Mouse (Mus musculus) cerebellum, adult 2 months (tissue): Measurements from ENCODE around the gene Lmtk2. TPM values are rescaled to one million over a fixed set of nuclear protein-coding genes. Genes with fewer than 3 reads are reported as not detected.

Experiments
- DNase-seq, 2 experiments: peaks; one replicate each; pipeline ENCODE4 v3.0.0; 2021
- H3K27ac ChIP-seq: fragments of 200-500 bp; 2 replicates; pipeline ENCODE4 v1.5.1; 2012; ENCODE audit warnings: low read length, control low read depth, inconsistent platforms; ENCODE audit not compliant: insufficient read depth
- H3K27me3 ChIP-seq: fragments of 200-500 bp; 2 replicates; pipeline ENCODE4 v1.6.1; 2012; ENCODE audit warnings: inconsistent platforms, mild to moderate bottlenecking, low read length, moderate library complexity; ENCODE audit not compliant: control insufficient read depth, insufficient read depth
- H3K4me1 ChIP-seq: fragments of 200-500 bp; 2 replicates; pipeline ENCODE4 v1.6.1; 2011; ENCODE audit warnings: low read length; ENCODE audit not compliant: control insufficient read depth, insufficient read depth
- H3K4me3 ChIP-seq: fragments of 200-500 bp; replicated peaks from 2 replicates; pipeline ENCODE3; 2011; ENCODE audit warnings: mild to moderate bottlenecking, low read depth, low read length, control low read depth; ENCODE audit not compliant: insufficient read depth
- CTCF ChIP-seq: fragments of 200-500 bp; IDR thresholded peaks from 2 replicates; pipeline ENCODE4 v1.5.1; 2011; ENCODE audit warnings: low read depth, mild to moderate bottlenecking, control low read depth, low read length, moderate library complexity, borderline replicate concordance; ENCODE audit not compliant: insufficient read depth
- POLR2A ChIP-seq: fragments of 200-500 bp; IDR thresholded peaks from 2 replicates; pipeline ENCODE4 v1.6.1; 2011; ENCODE audit warnings: low read length, control low read depth, borderline replicate concordance; ENCODE audit not compliant: insufficient read depth
- WGBS: fragments of 180-500 bp; shearing (Covaris S2); methylation state at CpG from one replicate; pipeline ENCODE4 v1.1.7; 2018; 5-methylcytosine and 5-hydroxymethylcytosine counted together
- polyA plus RNA-seq: library from polyadenylated mRNA; depleted of rRNA; stranded (reverse); fragments of >200 nt; gene quantifications from 2 replicates; pipeline ENCODE4 v1.2.3, GENCODE M21; 2012

Gene Lmtk2
- polyA plus RNA-seq, 1 experiment = 38.8 TPM

DNA sequence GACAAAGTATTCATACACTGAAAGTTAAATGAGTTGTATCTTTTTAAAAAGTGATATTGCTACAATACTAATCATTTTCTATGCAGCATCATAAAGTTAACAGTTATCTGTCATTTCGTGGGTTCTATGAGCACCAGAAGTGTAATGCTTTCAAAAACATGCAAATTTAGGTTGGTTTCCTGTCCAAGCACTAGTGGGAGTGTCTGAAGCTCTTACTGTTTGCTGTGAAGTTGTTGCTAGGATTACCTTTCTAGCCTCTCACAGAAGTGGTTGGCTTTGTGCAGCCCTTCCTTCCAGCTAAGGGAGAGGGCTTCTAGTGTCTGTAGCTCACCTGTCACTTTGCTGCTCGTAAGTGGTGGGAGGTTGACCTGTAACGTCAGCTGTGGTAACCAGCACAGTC, 65.5 kb downstream of the Lmtk2 start:
- H3K27me3 ChIP-seq = no peaks in the 10 kb centered on the region
- H3K4me1 ChIP-seq = peaks cover 14% of the 10 kb centered on the region
- H3K4me3 ChIP-seq = no peak overlapping the region
- DNase-seq = no peak
- WGBS = 88% methylated on average over 3 of the region's 3 CpGs
- H3K27ac ChIP-seq = no peak overlapping the region
- TF ChIP-seq POLR2A = no peak
- no peak for TF ChIP-seq CTCF

- Histone ChIP-seq H3K27ac (no peak overlapping the region), H3K4me3 (no peak overlapping the region), H3K27me3 (no peaks in the 10 kb centered on the region), H3K4me1 (peaks cover 8% of the 10 kb centered on the region)
- TF ChIP-seq CTCF (no peak), POLR2A (no peak)
- WGBS = 33% methylated on average over 8 of the region's 8 CpGs
- DNase-seq = peak in 1 of 2 experiments; percentile 41
These were observed 69.2 kb downstream of the Lmtk2 start for GRCm38 (mm10) chr5:144169275-144169975.

DNA sequence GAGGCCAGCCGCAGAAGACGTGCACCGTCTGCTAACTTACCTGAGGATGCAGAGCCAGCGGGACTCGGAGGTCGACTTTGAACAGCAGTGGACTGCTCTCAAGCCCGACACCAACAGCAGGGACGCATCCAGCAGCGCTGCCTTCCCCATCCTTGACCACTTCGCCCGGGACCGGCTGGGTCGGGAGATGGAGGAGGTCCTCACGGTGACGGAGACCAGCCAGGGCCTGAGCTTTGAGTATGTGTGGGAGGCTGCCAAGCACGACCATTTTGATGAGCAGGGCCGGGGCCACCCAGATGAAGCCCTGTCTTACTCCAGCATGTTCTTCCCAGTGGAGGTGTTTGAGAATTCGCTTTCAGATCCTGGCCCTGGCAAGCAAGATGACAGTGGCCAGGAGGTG, 73.4 kb downstream of the Lmtk2 start:
- TF ChIP-seq POLR2A (no peak), CTCF (no peak)
- WGBS = 91% methylated on average over 18 of the region's 18 CpGs
- DNase-seq = no peak
- Histone ChIP-seq H3K27me3 (no peaks in the 10 kb centered on the region), H3K4me1 (peaks cover 8% of the 10 kb centered on the region), H3K27ac (no peak overlapping the region), H3K4me3 (no peak overlapping the region)

GRCm38 (mm10) chr5:144178216-144178615, 78.0 kb downstream of the Lmtk2 start:
- Histone ChIP-seq H3K27ac (no peak overlapping the region), H3K27me3 (no peaks in the 10 kb centered on the region), H3K4me1 (0 out of 2 replicates have a peak, but pooled peaks cover 3% of the 10 kb centered on the region), H3K4me3 (no peak overlapping the region)
- TF ChIP-seq CTCF (no peak), POLR2A (no peak)
- 75% methylated on average over 6 of the region's 6 CpGs for WGBS
- DNase-seq = no peak

DNA sequence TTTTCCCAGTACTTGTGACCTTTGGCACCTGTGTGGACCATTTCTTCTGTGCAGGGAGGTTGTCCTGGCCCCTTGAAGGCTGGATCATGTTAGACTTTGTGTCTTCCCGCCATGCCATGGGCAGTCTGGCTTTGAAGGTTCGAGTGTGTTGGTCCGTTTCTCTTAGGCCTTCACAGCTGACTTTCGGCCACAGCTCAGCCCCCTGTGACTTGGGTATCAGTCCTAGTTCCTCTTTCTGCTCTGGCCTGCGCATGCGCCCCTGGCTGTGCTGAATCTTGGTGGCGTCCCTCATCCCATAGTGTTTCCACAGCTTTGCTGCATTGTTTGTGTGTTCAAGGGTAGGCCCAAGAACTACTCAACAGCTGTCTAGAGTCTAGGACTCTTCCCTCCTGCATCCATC, 81.0 kb downstream of the Lmtk2 start:
- no peak for TF ChIP-seq POLR2A
- TF ChIP-seq CTCF = no peak
- Histone ChIP-seq H3K27me3 (no peaks in the 10 kb centered on the region), H3K4me1 (peaks cover 16% of the 10 kb centered on the region), H3K4me3 (no peak overlapping the region), H3K27ac (no peak overlapping the region)
- WGBS = 95% methylated on average over 7 of the region's 7 CpGs
- DNase-seq = no peak

DNA sequence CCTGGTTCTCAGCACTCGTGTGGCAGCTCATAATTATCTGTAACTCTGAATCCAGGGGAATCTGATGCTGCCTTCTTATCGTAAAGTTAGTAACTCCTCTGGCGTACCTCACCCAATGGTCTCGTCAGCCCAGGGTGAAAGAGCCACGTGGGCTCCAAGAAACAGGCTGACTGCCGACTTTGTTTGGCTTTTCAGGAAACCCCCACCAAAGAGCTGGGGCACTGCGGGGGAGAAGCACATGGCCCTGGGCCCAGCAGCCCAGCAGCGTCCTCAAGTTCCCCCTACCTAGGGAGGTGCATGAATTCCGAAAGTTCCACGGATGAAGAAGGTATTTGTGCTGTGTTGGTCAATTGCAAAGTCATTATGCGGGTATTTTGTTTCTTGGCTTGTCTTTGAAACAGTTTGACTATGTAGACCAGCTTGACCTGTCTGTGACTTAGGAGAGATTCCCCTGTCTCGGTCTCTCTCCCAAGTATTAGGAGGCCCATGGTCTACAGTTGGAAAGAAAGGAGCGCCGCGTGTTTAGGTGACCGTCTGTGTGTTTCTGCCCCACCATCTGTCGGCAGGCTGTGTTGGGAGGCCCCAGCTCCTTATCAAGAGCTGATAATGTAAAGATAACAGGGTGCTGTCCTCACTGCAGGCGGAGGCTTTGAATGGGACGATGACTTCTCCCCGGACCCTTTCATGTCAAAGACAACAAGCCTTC, 82.5 kb downstream of the Lmtk2 start:
- no peak for DNase-seq
- TF ChIP-seq CTCF (no peak), POLR2A (no peak)
- WGBS = 67% methylated on average over 20 of the region's 20 CpGs
- Histone ChIP-seq H3K4me1 (peaks cover 16% of the 10 kb centered on the region), H3K27ac (no peak overlapping the region), H3K4me3 (no peak overlapping the region), H3K27me3 (no peaks in the 10 kb centered on the region)

DNA sequence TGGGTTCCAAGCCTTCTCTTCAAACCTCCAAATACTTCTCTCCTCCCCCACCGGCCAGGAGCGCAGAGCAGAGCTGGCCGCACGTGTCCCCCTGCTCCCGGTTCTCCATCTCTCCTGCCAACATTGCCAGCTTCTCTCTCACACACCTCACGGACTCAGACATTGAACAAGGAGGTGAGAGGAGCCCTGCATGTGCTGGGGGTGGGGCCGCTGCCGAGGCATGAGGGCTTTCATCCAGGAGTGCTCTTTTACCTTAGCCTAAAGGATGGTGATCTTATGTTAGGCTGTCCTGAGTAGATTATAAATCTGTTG, 83.0 kb downstream of the Lmtk2 start:
- Histone ChIP-seq H3K4me1 (peaks cover 16% of the 10 kb centered on the region), H3K27ac (no peak overlapping the region), H3K4me3 (no peak overlapping the region), H3K27me3 (no peaks in the 10 kb centered on the region)
- 50% methylated on average over 8 of the region's 8 CpGs for WGBS
- no peak for DNase-seq
- TF ChIP-seq POLR2A = no peak
- no peak for TF ChIP-seq CTCF
